Mouse (Mus musculus) right cerebral cortex, adult 2 months (tissue): ENCODE results near the gene Prkar2b.

ENCODE experiments used
- DNase-seq, 2 experiments: peaks; one replicate each; pipeline ENCODE4 v3.0.0; 2021 to 2022; ENCODE audit warnings: low spot score in 2 of 2

The Prkar2b gene

GRCm38 (mm10) chr12:31967536-31967935 is 93.6 kb downstream of the Prkar2b start:
- peak; percentile 57 to 68 for DNase-seq

GRCm38 (mm10) chr12:31966405-31966804 is 94.7 kb downstream of the Prkar2b start:
- no peak for DNase-seq

GRCm38 (mm10) chr12:31965517-31966212 is 95.4 kb downstream of the Prkar2b start:
- no peak for DNase-seq

GRCm38 (mm10) chr12:31964074-31964473 is 97.0 kb downstream of the Prkar2b start:
- DNase-seq, result no peak

GRCm38 (mm10) chr12:31955843-31956242 is 105.3 kb downstream of the Prkar2b start:
- DNase-seq, result no peak

GRCm38 (mm10) chr12:31950659-31951031 is 110.5 kb downstream of the Prkar2b start:
- DNase-seq, result no peak

GRCm38 (mm10) chr12:31949759-31950658 is 111.1 kb downstream of the Prkar2b start, which contains the start of gene Hbp1:
Gene Hbp1 (minus strand): TSS chr12:31950535.
- peak; percentile 100 for DNase-seq

- peak; percentile 87 to 91 for DNase-seq
Observed at GRCm38 (mm10) chr12:31949193-31949741, 111.8 kb downstream of the Prkar2b start.

GRCm38 (mm10) chr12:31948101-31949000 is 112.7 kb downstream of the Prkar2b start:
- no peak for DNase-seq

GRCm38 (mm10) chr12:31947476-31947875 is 113.6 kb downstream of the Prkar2b start:
- DNase-seq, result no peak

GRCm38 (mm10) chr12:31944405-31944804 is 116.7 kb downstream of the Prkar2b start:
- DNase-seq, result no peak

- no peak for DNase-seq
Observed at GRCm38 (mm10) chr12:31943020-31943654, 118.0 kb downstream of the Prkar2b start.

- no peak for DNase-seq
Observed at GRCm38 (mm10) chr12:31939026-31939425, 122.1 kb downstream of the Prkar2b start.

- no peak for DNase-seq
Observed at GRCm38 (mm10) chr12:31938391-31938997, 122.6 kb downstream of the Prkar2b start.

GRCm38 (mm10) chr12:31937613-31938012 is 123.5 kb downstream of the Prkar2b start:
- DNase-seq, result no peak

GRCm38 (mm10) chr12:31936657-31937300 is 124.3 kb downstream of the Prkar2b start:
- no peak for DNase-seq

GRCm38 (mm10) chr12:31931818-31932217 is 129.3 kb downstream of the Prkar2b start:
- DNase-seq, result no peak

GRCm38 (mm10) chr12:31928498-31928897 is 132.6 kb downstream of the Prkar2b start:
- DNase-seq, result no peak

- DNase-seq, result peak; percentile 78 to 80
Observed at GRCm38 (mm10) chr12:31926661-31927061, 134.4 kb downstream of the Prkar2b start.

GRCm38 (mm10) chr12:31925343-31925742 is 135.8 kb downstream of the Prkar2b start:
- no peak for DNase-seq
